8 mouse cellular contexts compared by ENCODE assay signal in genomic region chr14:55885791-55886271, GRCm38 (mm10). TPM values are rescaled to one million over a fixed set of nuclear protein-coding genes. Genes with fewer than 3 reads are reported as not detected.
DNase-seq lines count a peak whose midpoint lies in the region; ATAC-seq and TF ChIP-seq lines count a peak whose summit lies in the region.

No protein-coding gene starts in this region.

- H3K36me3 ChIP-seq in liver, embryonic 11.5 days (ENCODE audit: control insufficient read depth, insufficient read depth, low read length) = peaks cover 33% of the 10 kb centered on the region
- H3K36me3 ChIP-seq in midbrain, postnatal 0 days (ENCODE audit: insufficient read depth, low read length) = peaks cover 16% of the 10 kb centered on the region

- peak; percentile 30; the same call in 1 of the 2 replicates for TF ChIP-seq POLR2A in bone marrow, adult 2 months (IDR thresholded peaks at IDR 0.05; ENCODE audit: borderline replicate concordance, control insufficient read depth, low read depth, low read length)

- no peak for DNase-seq in frontal cortex, postnatal 25 days (ENCODE audit: low spot score in 2 of 2)
- peak; percentile 50 for DNase-seq in gastrocnemius, postnatal 10 days
- DNase-seq in induced T-regulatory cell, adult 2 months (ENCODE audit: low read depth) = peak; percentile 81
- no peak for DNase-seq in liver, embryonic 11.5 days (ENCODE audit: low spot score)
- peak; percentile 34 for DNase-seq in midbrain, postnatal 0 days (ENCODE audit: low spot score)
- DNase-seq in thymus, adult 18-20 months = peak; percentile 52 to 58

- peak overlapping the region; percentile 85 for H3K4me2 ChIP-seq in liver, embryonic 11.5 days
- peak overlapping the region; percentile 86 for H3K4me2 ChIP-seq in midbrain, postnatal 0 days (ENCODE audit: low read depth, low read length, poor library complexity, severe bottlenecking)

- peak overlapping the region; percentile 91 for H3K27ac ChIP-seq in bone marrow, adult 2 months (ENCODE audit: control insufficient read depth, insufficient read depth, low read depth, low read length, poor library complexity)
- H3K27ac ChIP-seq in liver, embryonic 11.5 days (ENCODE audit: low read depth, low read length) = peak overlapping the region; percentile 80
- no peak overlapping the region for H3K27ac ChIP-seq in midbrain, postnatal 0 days (ENCODE audit: low read depth, low read length)

- no peaks in the 10 kb centered on the region for H3K9me3 ChIP-seq in liver, embryonic 11.5 days (ENCODE audit: control insufficient read depth, low read length)
- no peaks in the 10 kb centered on the region for H3K9me3 ChIP-seq in midbrain, postnatal 0 days (ENCODE audit: low read length)

- H3K4me3 ChIP-seq in bone marrow, adult 2 months (replicated peaks; ENCODE audit: control insufficient read depth, low read depth, low read length) = peak overlapping the region; percentile 81
- H3K4me3 ChIP-seq in liver, embryonic 11.5 days (ENCODE audit: low read depth, low read length) = peak overlapping the region; percentile 70
- H3K4me3 ChIP-seq in midbrain, postnatal 0 days (ENCODE audit: low read depth, low read length) = peak overlapping the region; percentile 86

- no peak for TF ChIP-seq CTCF in bone marrow, adult 2 months (IDR thresholded peaks at IDR 0.05; ENCODE audit: control insufficient read depth, insufficient read depth, low read length)
- no peak for TF ChIP-seq CTCF in midbrain, postnatal 0 days (IDR thresholded peaks at IDR 0.05)

- peaks cover 3% of the 10 kb centered on the region for H3K4me1 ChIP-seq in bone marrow, adult 2 months (ENCODE audit: control insufficient read depth, insufficient read depth, low read length)
- peaks cover 35% of the 10 kb centered on the region for H3K4me1 ChIP-seq in liver, embryonic 11.5 days (replicated peaks; ENCODE audit: control insufficient read depth, insufficient read depth, low read length)
- peaks cover 4% of the 10 kb centered on the region for H3K4me1 ChIP-seq in midbrain, postnatal 0 days (ENCODE audit: insufficient read depth, low read length)

- ATAC-seq in frontal cortex, adult (ENCODE audit: low TSS enrichment) = peak; percentile 45; the same call in 1 of the 2 replicates
- ATAC-seq in liver, embryonic 11.5 days (replicated peaks; ENCODE audit: low FRiP score) = no peak
- ATAC-seq in midbrain, postnatal 0 days (ENCODE audit: low FRiP score) = no peak

- no peaks in the 10 kb centered on the region for H3K27me3 ChIP-seq in liver, embryonic 11.5 days (replicated peaks; ENCODE audit: control insufficient read depth, insufficient read depth, low read length)
- no peaks in the 10 kb centered on the region for H3K27me3 ChIP-seq in midbrain, postnatal 0 days (ENCODE audit: insufficient read depth, low read length)

- WGBS in bone marrow, adult 2 months = under 1% methylated on average over 16 of the region's 16 CpGs
- WGBS in liver, embryonic 11.5 days = 4% methylated on average over 16 of the region's 16 CpGs
- 12% methylated on average over 16 of the region's 16 CpGs for WGBS in midbrain, postnatal 0 days

- H3K9ac ChIP-seq in liver, embryonic 11.5 days (ENCODE audit: low read depth, low read length) = peak overlapping the region; percentile 77
- peak overlapping the region; percentile 80 for H3K9ac ChIP-seq in midbrain, postnatal 0 days (replicated peaks; ENCODE audit: low read length, poor library complexity, severe bottlenecking)

RNA-seq across cellular contexts. Expression of gene Khnyn, which starts 1.1 kb away (rescaled TPM):
- 12.6 and 28.3 TPM in 2 replicates for polyA plus RNA-seq in bone marrow, adult 2 months (2011; ENCODE audit: insufficient read depth, insufficient read length, low replicate concordance, missing spikeins)
- 10 to 100 TPM in 1 of 2 experiments, 1 to 10 TPM in 1; 8.0 to 11.6 TPM for total RNA-seq in gastrocnemius, postnatal 10 days (2021)
- 12.6 and 14.6 TPM in 2 replicates for polyA plus RNA-seq in liver, embryonic 11.5 days (2014; fragmentation: Nextera tagmentation; extraction: Ambion mirVana)
- total RNA-seq in midbrain, postnatal 0 days (2014; rRNA removed) = 14.2 and 19.9 TPM in 2 replicates
- polyA plus RNA-seq in midbrain, postnatal 0 days (2015; fragmentation: Nextera tagmentation; extraction: Ambion mirVana) = 6.3 and 6.5 TPM in 2 replicates

RNA-seq across cellular contexts. Expression of gene Cbln3, which starts 1.6 kb away (rescaled TPM):
- polyA plus RNA-seq in bone marrow, adult 2 months (2011; ENCODE audit: insufficient read depth, insufficient read length, low replicate concordance, missing spikeins) = not detected in 2 replicates
- under 1 TPM; 0.16 to 0.29 TPM for total RNA-seq in gastrocnemius, postnatal 10 days (2021)
- polyA plus RNA-seq in liver, embryonic 11.5 days (2014; fragmentation: Nextera tagmentation; extraction: Ambion mirVana) = 0.47 and 0.60 TPM in 2 replicates
- total RNA-seq in midbrain, postnatal 0 days (2014; rRNA removed) = 0.66 and 1.8 TPM in 2 replicates
- polyA plus RNA-seq in midbrain, postnatal 0 days (2015; fragmentation: Nextera tagmentation; extraction: Ambion mirVana) = 0.43 and 0.54 TPM in 2 replicates

RNA-seq across cellular contexts. Expression of gene Sdr39u1, which starts 14.3 kb away (rescaled TPM):
- polyA plus RNA-seq in bone marrow, adult 2 months (2011; ENCODE audit: insufficient read depth, insufficient read length, low replicate concordance, missing spikeins) = 3.0 and 3.1 TPM in 2 replicates
- total RNA-seq in gastrocnemius, postnatal 10 days (2021) = 10 to 100 TPM; 73.3 to 82.4 TPM
- 24.3 and 30.5 TPM in 2 replicates for polyA plus RNA-seq in liver, embryonic 11.5 days (2014; fragmentation: Nextera tagmentation; extraction: Ambion mirVana)
- total RNA-seq in midbrain, postnatal 0 days (2014; rRNA removed) = 143 and 146 TPM in 2 replicates
- 131 and 162 TPM in 2 replicates for polyA plus RNA-seq in midbrain, postnatal 0 days (2015; fragmentation: Nextera tagmentation; extraction: Ambion mirVana)

RNA-seq across cellular contexts. Expression of gene Nynrin, which starts 32.0 kb away (rescaled TPM):
- polyA plus RNA-seq in bone marrow, adult 2 months (2011; ENCODE audit: insufficient read depth, insufficient read length, low replicate concordance, missing spikeins) = 0.93 and 1.3 TPM in 2 replicates
- total RNA-seq in gastrocnemius, postnatal 10 days (2021) = 10 to 100 TPM in 1 of 2 experiments, 1 to 10 TPM in 1; 9.3 to 15.3 TPM
- polyA plus RNA-seq in liver, embryonic 11.5 days (2014; fragmentation: Nextera tagmentation; extraction: Ambion mirVana) = 12.0 and 12.2 TPM in 2 replicates
- total RNA-seq in midbrain, postnatal 0 days (2014; rRNA removed) = 36.4 and 42.0 TPM in 2 replicates
- polyA plus RNA-seq in midbrain, postnatal 0 days (2015; fragmentation: Nextera tagmentation; extraction: Ambion mirVana) = 6.8 and 7.2 TPM in 2 replicates

RNA-seq across cellular contexts. Expression of gene Cma1, which starts 58.6 kb away (rescaled TPM):
- not detected in 2 replicates for polyA plus RNA-seq in bone marrow, adult 2 months (2011; ENCODE audit: insufficient read depth, insufficient read length, low replicate concordance, missing spikeins)
- total RNA-seq in gastrocnemius, postnatal 10 days (2021) = 10 to 100 TPM; 18.2 to 18.8 TPM
- not detected in 2 replicates for polyA plus RNA-seq in liver, embryonic 11.5 days (2014; fragmentation: Nextera tagmentation; extraction: Ambion mirVana)
- 2.7 TPM in 1 of 2 replicates, not detected in the other for total RNA-seq in midbrain, postnatal 0 days (2014; rRNA removed)
- 0.42 and 1.7 TPM in 2 replicates for polyA plus RNA-seq in midbrain, postnatal 0 days (2015; fragmentation: Nextera tagmentation; extraction: Ambion mirVana)

Comparison
In these comparisons a context has a peak if more than half of its experiments do, and no peak if none do; other contexts are left out.
1. DNase-seq: peak in gastrocnemius, postnatal 10 days (single experiment), induced T-regulatory cell, adult 2 months (single experiment), midbrain, postnatal 0 days (single experiment) and thymus, adult 18-20 months (2 of 2); none in frontal cortex, postnatal 25 days (0 of 2) and liver, embryonic 11.5 days (single experiment).
2. Peak in every context shown above with its lines, with median percentiles within 50 percentile points of each other: H3K4me3 ChIP-seq.